In genomic region chr1:183315783-183316182, GRCm38 (mm10) we compare ENCODE assay signal across 10 mouse cellular contexts. TPM values are rescaled to one million over a fixed set of nuclear protein-coding genes. Genes with fewer than 3 reads are reported as not detected.
DNase-seq lines count a peak whose midpoint lies in the region; ATAC-seq and TF ChIP-seq lines count a peak whose summit lies in the region.
"Had no signal": no experiment of that assay in that cellular context is flagged by ENCODE, and none has a peak within 500 bp of the region (broad histone marks: within the 10 kb centered on the region; RNA-seq: fewer than 3 reads in every experiment).

No protein-coding gene starts in this region.

- no peaks in the 10 kb centered on the region for H3K9me3 ChIP-seq in kidney, embryonic 15.5 days (replicated peaks)
- no peaks in the 10 kb centered on the region for H3K9me3 ChIP-seq in stomach, postnatal 0 days (ENCODE audit: control insufficient read depth, low read length)
- H3K9me3 ChIP-seq in heart, embryonic 12.5 days (replicated peaks) = no peaks in the 10 kb centered on the region

- no peaks in the 10 kb centered on the region for H3K4me1 ChIP-seq in kidney, adult 2 months (ENCODE audit: control insufficient read depth, insufficient read depth, low read length)
- no peaks in the 10 kb centered on the region for H3K4me1 ChIP-seq in kidney, embryonic 15.5 days
- no peaks in the 10 kb centered on the region for H3K4me1 ChIP-seq in thymus, adult 2 months (replicated peaks; ENCODE audit: control insufficient read depth, insufficient read depth, low read length)
- no peaks in the 10 kb centered on the region for H3K4me1 ChIP-seq in stomach, postnatal 0 days (replicated peaks; ENCODE audit: control insufficient read depth, insufficient read depth)
- H3K4me1 ChIP-seq in heart, embryonic 12.5 days (replicated peaks) = peaks cover 4% of the 10 kb centered on the region; the same call in 1 of the 2 replicates

- TF ChIP-seq CTCF in kidney, adult 2 months (conservative IDR thresholded peaks at IDR 0.05; ENCODE audit: insufficient read depth, insufficient read length, low read depth, low read length) = no peak
- TF ChIP-seq CTCF in thymus, adult 2 months (IDR thresholded peaks at IDR 0.05; ENCODE audit: borderline replicate concordance, control insufficient read depth, extremely low read depth, insufficient read depth, low read length, poor library complexity) = no peak
- peak; percentile 50 for TF ChIP-seq CTCF in stomach, postnatal 0 days (IDR thresholded peaks at IDR 0.05; ENCODE audit: low read depth)

- no peaks in the 10 kb centered on the region for H3K36me3 ChIP-seq in kidney, adult 2 months (ENCODE audit: control insufficient read depth, insufficient read depth, low read length)
- H3K36me3 ChIP-seq in kidney, embryonic 15.5 days = peaks cover 81% of the 10 kb centered on the region
- H3K36me3 ChIP-seq in thymus, adult 2 months (ENCODE audit: control insufficient read depth, insufficient read depth, low read length) = peaks cover 41% of the 10 kb centered on the region
- H3K36me3 ChIP-seq in stomach, postnatal 0 days (ENCODE audit: control insufficient read depth, insufficient read depth, low read length) = peaks cover 4% of the 10 kb centered on the region; the same call in 1 of the 2 replicates
- H3K36me3 ChIP-seq in heart, embryonic 12.5 days = peaks cover 60% of the 10 kb centered on the region

- H3K4me2 ChIP-seq in kidney, embryonic 15.5 days = no peak overlapping the region
- H3K4me2 ChIP-seq in stomach, postnatal 0 days (replicated peaks; ENCODE audit: low read depth) = no peak overlapping the region
- H3K4me2 ChIP-seq in heart, embryonic 12.5 days = no peak overlapping the region

- no peaks in the 10 kb centered on the region for H3K27me3 ChIP-seq in kidney, adult 2 months (replicated peaks; ENCODE audit: control insufficient read depth, insufficient read depth, low read length)
- no peaks in the 10 kb centered on the region for H3K27me3 ChIP-seq in kidney, embryonic 15.5 days
- H3K27me3 ChIP-seq in thymus, adult 2 months (ENCODE audit: control insufficient read depth, insufficient read depth, low read length) = no peaks in the 10 kb centered on the region
- H3K27me3 ChIP-seq in stomach, postnatal 0 days (ENCODE audit: control insufficient read depth, insufficient read depth, low read length) = no peaks in the 10 kb centered on the region
- no peaks in the 10 kb centered on the region for H3K27me3 ChIP-seq in heart, embryonic 12.5 days (replicated peaks)

- peak; percentile 14 for DNase-seq in kidney, adult 2 months
- peak; percentile 24 for DNase-seq in thymus, adult 2 months
- no peak for DNase-seq in thymus, adult 18-20 months
- peak; percentile 70 for DNase-seq in ZHBTc4 (ENCODE audit: low read depth, low spot score)
- no peak for DNase-seq in stomach, postnatal 0 days (ENCODE audit: low spot score)
- DNase-seq in layer of hippocampus, postnatal 36 days = no peak
- DNase-seq: cerebellum, adult 8-10 months; gastrocnemius, postnatal 36 days had no signal

- ATAC-seq in kidney, embryonic 15.5 days (replicated peaks; ENCODE audit: low FRiP score) = no peak
- no peak for ATAC-seq in stomach, postnatal 0 days (ENCODE audit: low FRiP score, low TSS enrichment)
- ATAC-seq in heart, embryonic 12.5 days (ENCODE audit: insufficient number of reproducible peaks, low FRiP score) = no peak

- TF ChIP-seq EP300 in stomach, postnatal 0 days (optimal IDR thresholded peaks at IDR 0.05) = no peak

- no peak overlapping the region for H3K4me3 ChIP-seq in kidney, adult 2 months (ENCODE audit: insufficient read depth, low read depth, low read length)
- no peak overlapping the region for H3K4me3 ChIP-seq in kidney, embryonic 15.5 days (replicated peaks)
- H3K4me3 ChIP-seq in thymus, adult 2 months (ENCODE audit: control insufficient read depth, insufficient read depth, low read length) = no peak overlapping the region
- no peak overlapping the region for H3K4me3 ChIP-seq in stomach, postnatal 0 days (ENCODE audit: low read depth, low read length)
- no peak overlapping the region for H3K4me3 ChIP-seq in heart, embryonic 12.5 days

- no peak overlapping the region for H3K9ac ChIP-seq in kidney, embryonic 15.5 days
- H3K9ac ChIP-seq in stomach, postnatal 0 days (ENCODE audit: low read length) = no peak overlapping the region
- H3K9ac ChIP-seq in heart, embryonic 12.5 days = no peak overlapping the region

- no peak for TF ChIP-seq POLR2A in kidney, adult 2 months (IDR thresholded peaks at IDR 0.05; ENCODE audit: low read depth, low read length)
- TF ChIP-seq POLR2A in thymus, adult 2 months (IDR thresholded peaks at IDR 0.05; ENCODE audit: control insufficient read depth, extremely low read depth, insufficient read depth, low read length, poor library complexity) = no peak

- no peak overlapping the region for H3K27ac ChIP-seq in kidney, adult 2 months (ENCODE audit: insufficient read depth, low read depth, low read length)
- no peak overlapping the region for H3K27ac ChIP-seq in kidney, embryonic 15.5 days
- H3K27ac ChIP-seq in thymus, adult 2 months (ENCODE audit: control insufficient read depth, insufficient read depth, low read length) = no peak overlapping the region
- H3K27ac ChIP-seq in stomach, postnatal 0 days (replicated peaks) = no peak overlapping the region
- H3K27ac ChIP-seq in heart, embryonic 12.5 days (ENCODE audit: poor library complexity, severe bottlenecking) = no peak overlapping the region

- 94% methylated on average over 2 of the region's 2 CpGs for WGBS in kidney, adult 2 months
- WGBS in kidney, embryonic 15.5 days = 80% methylated on average over 2 of the region's 2 CpGs
- 96% methylated on average over 2 of the region's 2 CpGs for WGBS in thymus, adult 2 months
- 92% methylated on average over 2 of the region's 2 CpGs for WGBS in stomach, postnatal 0 days
- WGBS in heart, embryonic 12.5 days = 78% methylated on average over 2 of the region's 2 CpGs

RNA-seq across cellular contexts. Expression of gene Brox, which starts 18.7 kb away (rescaled TPM):
- 15.5 and 19.8 TPM in 2 replicates for polyA plus RNA-seq in kidney, adult 2 months (2012; rRNA removed)
- 44.7 and 46.8 TPM in 2 replicates for polyA plus RNA-seq in kidney, embryonic 15.5 days (2015; fragmentation: Nextera tagmentation; extraction: Ambion mirVana)
- polyA plus RNA-seq in thymus, adult 2 months (2012; rRNA removed) = 30.8 and 34.2 TPM in 2 replicates
- 27.6 and 28.5 TPM in 2 replicates for polyA plus RNA-seq in stomach, postnatal 0 days (2015; fragmentation: Nextera tagmentation; extraction: Ambion mirVana)
- polyA plus RNA-seq in heart, embryonic 12.5 days (2016; fragmentation: Nextera tagmentation; extraction: Ambion mirVana) = 45.6 and 47.6 TPM in 2 replicates
- total RNA-seq in layer of hippocampus, postnatal 36 days (2021) = 10 to 100 TPM; 52.1 to 59.6 TPM

RNA-seq across cellular contexts. Expression of gene Aida, which starts 19.4 kb away (rescaled TPM):
- polyA plus RNA-seq in kidney, adult 2 months (2012; rRNA removed) = 13.2 and 16.8 TPM in 2 replicates
- polyA plus RNA-seq in kidney, embryonic 15.5 days (2015; fragmentation: Nextera tagmentation; extraction: Ambion mirVana) = 45.5 and 50.8 TPM in 2 replicates
- 19.8 and 24.7 TPM in 2 replicates for polyA plus RNA-seq in thymus, adult 2 months (2012; rRNA removed)
- polyA plus RNA-seq in stomach, postnatal 0 days (2015; fragmentation: Nextera tagmentation; extraction: Ambion mirVana) = 21.1 and 22.3 TPM in 2 replicates
- polyA plus RNA-seq in heart, embryonic 12.5 days (2016; fragmentation: Nextera tagmentation; extraction: Ambion mirVana) = 31.4 and 40.8 TPM in 2 replicates
- 10 to 100 TPM; 46.3 to 47.3 TPM for total RNA-seq in layer of hippocampus, postnatal 36 days (2021)

RNA-seq across cellular contexts. Expression of gene Mia3, which starts 53.6 kb away (rescaled TPM):
- 60.5 and 63.6 TPM in 2 replicates for polyA plus RNA-seq in kidney, adult 2 months (2012; rRNA removed)
- polyA plus RNA-seq in kidney, embryonic 15.5 days (2015; fragmentation: Nextera tagmentation; extraction: Ambion mirVana) = 99.3 and 101 TPM in 2 replicates
- 101 and 105 TPM in 2 replicates for polyA plus RNA-seq in thymus, adult 2 months (2012; rRNA removed)
- polyA plus RNA-seq in stomach, postnatal 0 days (2015; fragmentation: Nextera tagmentation; extraction: Ambion mirVana) = 56.9 and 57.1 TPM in 2 replicates
- polyA plus RNA-seq in heart, embryonic 12.5 days (2016; fragmentation: Nextera tagmentation; extraction: Ambion mirVana) = 98.4 and 107 TPM in 2 replicates
- 100 to 1,000 TPM; 219 to 226 TPM for total RNA-seq in layer of hippocampus, postnatal 36 days (2021)

Comparison
In these comparisons a context has a peak if more than half of its experiments do, and no peak if none do; other contexts are left out.
1. DNase-seq: peak in kidney, adult 2 months (single experiment), thymus, adult 2 months (single experiment) and ZHBTc4 (single experiment); none in thymus, adult 18-20 months (0 of 2), stomach, postnatal 0 days (single experiment) and layer of hippocampus, postnatal 36 days (0 of 2).